Mouse (Mus musculus) heart, adult 2 months (tissue): ENCODE results near the gene Gm26602.

Experiments used
- CTCF ChIP-seq: fragments of 200-600 bp; IDR thresholded peaks from 2 replicates; pipeline ENCODE4 v1.8.1; 2022; ENCODE audit warnings: antibody characterized with exemption, mild to moderate bottlenecking, moderate library complexity
- EP300 ChIP-seq: fragments of 200-500 bp; IDR thresholded peaks from 2 replicates; pipeline ENCODE4 v1.6.1; 2011; ENCODE audit warnings: low read depth, low read length, control low read depth; ENCODE audit not compliant: insufficient read depth
- POLR2A ChIP-seq: fragments of 200-500 bp; IDR thresholded peaks from 2 replicates; pipeline ENCODE4 v1.6.1; 2011; ENCODE audit warnings: mild to moderate bottlenecking, low read depth, low read length, control low read depth; ENCODE audit not compliant: insufficient read depth

DNA sequence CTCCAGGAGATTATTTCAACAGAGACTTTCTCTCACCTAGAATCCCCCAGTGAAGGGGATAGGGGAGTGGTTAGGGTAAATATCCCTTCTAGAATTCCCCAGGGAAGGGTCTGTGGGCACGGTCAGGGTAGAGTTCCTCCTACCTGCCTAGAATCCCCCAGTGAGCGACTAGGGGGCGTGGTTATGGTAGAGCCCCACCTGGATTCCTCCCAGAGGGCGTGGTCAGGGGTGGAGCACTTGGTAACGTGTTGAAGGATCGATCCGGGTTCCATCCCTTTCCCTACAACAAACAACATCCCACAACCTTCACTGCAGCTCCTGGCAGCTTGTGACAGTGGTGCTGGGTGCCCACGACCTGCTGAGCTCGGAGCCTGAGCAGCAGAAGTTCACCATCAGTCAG lies 29.9 kb upstream of the Gm26602 start:
- TF ChIP-seq EP300 (no peak), POLR2A (no peak), CTCF (no peak)
